Mouse (Mus musculus) heart, embryonic 11.5 days (tissue): ENCODE data around the gene Ctbp2. TPM values are rescaled to one million over a fixed set of nuclear protein-coding genes. Genes with fewer than 3 reads are reported as not detected.

ENCODE experiments used
- ATAC-seq: fragments of 200-750 bp; cut with Nextera tagmentation; replicated peaks from 2 replicates; pipeline ENCODE4 v1.8.0; 2017; ENCODE audit warnings: moderate library complexity; ENCODE audit not compliant: insufficient number of reproducible peaks, low FRiP score, low TSS enrichment
- H3K27ac ChIP-seq: fragments of 300-500 bp; sonication (generic); 2 replicates; pipeline ENCODE4 v1.5.1; 2014; ENCODE audit warnings: mild to moderate bottlenecking, low read depth, low read length
- H3K27me3 ChIP-seq: fragments of 300-500 bp; sonication (generic); 2 replicates; pipeline ENCODE4 v1.6.1; 2014; ENCODE audit warnings: mild to moderate bottlenecking, low read length, mixed read lengths; ENCODE audit not compliant: control insufficient read depth, insufficient read depth
- H3K36me3 ChIP-seq: fragments of 300-500 bp; sonication (generic); 2 replicates; pipeline ENCODE4 v1.6.1; 2014; ENCODE audit warnings: mild to moderate bottlenecking, low read length, moderate library complexity, mixed read lengths; ENCODE audit not compliant: control insufficient read depth, insufficient read depth
- H3K4me1 ChIP-seq: fragments of 300-500 bp; sonication (generic); 2 replicates; pipeline ENCODE4 v1.6.1; 2014; ENCODE audit warnings: low read length; ENCODE audit not compliant: control insufficient read depth, insufficient read depth
- H3K4me2 ChIP-seq: fragments of 300-500 bp; sonication (generic); 2 replicates; pipeline ENCODE4 v1.6.1; 2014; ENCODE audit warnings: mild to moderate bottlenecking, moderate library complexity
- H3K4me3 ChIP-seq: fragments of 300-500 bp; sonication (generic); 2 replicates; pipeline ENCODE4 v1.5.1; 2014; ENCODE audit warnings: low read depth, low read length
- H3K9ac ChIP-seq: fragments of 300-500 bp; sonication (generic); 2 replicates; pipeline ENCODE4 v1.6.1; 2014; ENCODE audit warnings: mild to moderate bottlenecking, low read depth, low read length, moderate library complexity
- H3K9me3 ChIP-seq: fragments of 300-500 bp; sonication (generic); replicated peaks from 2 replicates; pipeline ENCODE4 v1.6.1; 2016; ENCODE audit warnings: low read length; ENCODE audit not compliant: control insufficient read depth
- WGBS: fragments of 180-500 bp; shearing (Covaris S2); extraction: QIAGEN DNeasy Blood & Tissue Kit; methylation state at CpG from one replicate; pipeline ENCODE4 v1.1.7; 2014; ENCODE audit not compliant: insufficient replicate concordance; 5-methylcytosine and 5-hydroxymethylcytosine counted together
- polyA plus RNA-seq: library from polyadenylated mRNA; unstranded; fragments of >200 nt; fragmentation: Nextera tagmentation; extraction: Ambion mirVana; gene quantifications from 2 replicates; pipeline ENCODE4 v1.2.1, GENCODE M21; 2014

Ctbp2 gene
- polyA plus RNA-seq, 1 experiment from 2014 or later: 62.7 TPM

DNA sequence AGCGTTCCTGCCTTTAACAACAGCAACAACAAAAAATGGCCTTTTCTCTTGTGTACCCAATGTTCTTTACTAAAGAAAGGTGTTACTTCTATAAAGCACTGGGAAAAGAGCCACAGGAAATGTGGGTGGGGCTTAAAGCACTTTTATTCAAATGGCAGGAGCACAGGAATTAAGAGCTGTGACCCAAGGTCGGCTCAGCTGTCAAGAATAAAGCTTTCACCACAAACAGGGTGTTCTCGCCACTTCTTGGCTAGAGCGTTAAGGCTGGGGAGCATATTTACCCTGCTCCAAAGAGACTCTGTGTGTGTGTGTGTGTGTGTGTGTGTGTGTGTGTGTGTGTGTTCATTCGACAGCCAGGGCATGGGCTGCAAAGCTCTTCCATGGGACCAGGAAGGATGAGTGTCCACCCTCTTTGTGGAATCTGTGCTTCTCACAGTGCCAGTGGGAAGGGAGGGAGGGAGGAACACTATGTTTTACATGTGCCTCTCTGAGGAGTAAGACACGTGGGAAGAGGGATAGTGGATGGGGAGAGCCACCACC, 104.6 kb downstream of the Ctbp2 start:
- Histone ChIP-seq H3K27ac (no peak overlapping the region), H3K4me3 (no peak overlapping the region), H3K9ac (no peak overlapping the region), H3K27me3 (no peaks in the 10 kb centered on the region), H3K4me1 (peaks cover 47% of the 10 kb centered on the region), H3K36me3 (no peaks in the 10 kb centered on the region; the same call in 1 of the 2 replicates), H3K9me3 (no peaks in the 10 kb centered on the region), H3K4me2 (no peak overlapping the region)
- ATAC-seq: no peak
- 50% methylated on average over 6 of the region's 6 CpGs for WGBS

DNA sequence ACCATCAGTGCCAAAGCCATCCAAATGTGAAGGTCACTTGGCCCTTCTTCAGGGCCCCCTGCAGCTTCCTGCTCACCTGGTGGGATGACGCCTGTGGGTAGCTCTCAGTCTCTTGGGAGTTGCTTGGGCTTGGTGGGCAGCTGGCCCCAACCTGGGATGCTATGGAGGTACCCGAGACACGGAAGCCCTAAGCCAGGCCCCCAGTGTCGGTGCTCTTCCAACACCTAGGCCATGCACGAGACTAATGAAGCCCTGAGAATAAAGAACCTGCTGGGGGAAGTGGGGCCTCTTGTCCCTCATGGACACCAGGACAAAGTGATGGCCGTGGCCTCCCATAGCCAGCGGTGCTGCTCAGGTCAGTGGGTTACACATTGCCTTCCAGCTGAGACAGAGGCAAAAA, 105.2 kb downstream of the Ctbp2 start:
- peaks cover 48% of the 10 kb centered on the region for H3K4me1 ChIP-seq
- H3K27me3 ChIP-seq: no peaks in the 10 kb centered on the region
- WGBS: 74% methylated on average over 7 of the region's 7 CpGs
- H3K27ac ChIP-seq: no peak overlapping the region
- no peak for ATAC-seq
- no peaks in the 10 kb centered on the region for H3K9me3 ChIP-seq
- no peak overlapping the region for H3K9ac ChIP-seq
- H3K4me2 ChIP-seq: no peak overlapping the region
- peaks cover 2% of the 10 kb centered on the region; the same call in 1 of the 2 replicates for H3K36me3 ChIP-seq
- H3K4me3 ChIP-seq: no peak overlapping the region

DNA sequence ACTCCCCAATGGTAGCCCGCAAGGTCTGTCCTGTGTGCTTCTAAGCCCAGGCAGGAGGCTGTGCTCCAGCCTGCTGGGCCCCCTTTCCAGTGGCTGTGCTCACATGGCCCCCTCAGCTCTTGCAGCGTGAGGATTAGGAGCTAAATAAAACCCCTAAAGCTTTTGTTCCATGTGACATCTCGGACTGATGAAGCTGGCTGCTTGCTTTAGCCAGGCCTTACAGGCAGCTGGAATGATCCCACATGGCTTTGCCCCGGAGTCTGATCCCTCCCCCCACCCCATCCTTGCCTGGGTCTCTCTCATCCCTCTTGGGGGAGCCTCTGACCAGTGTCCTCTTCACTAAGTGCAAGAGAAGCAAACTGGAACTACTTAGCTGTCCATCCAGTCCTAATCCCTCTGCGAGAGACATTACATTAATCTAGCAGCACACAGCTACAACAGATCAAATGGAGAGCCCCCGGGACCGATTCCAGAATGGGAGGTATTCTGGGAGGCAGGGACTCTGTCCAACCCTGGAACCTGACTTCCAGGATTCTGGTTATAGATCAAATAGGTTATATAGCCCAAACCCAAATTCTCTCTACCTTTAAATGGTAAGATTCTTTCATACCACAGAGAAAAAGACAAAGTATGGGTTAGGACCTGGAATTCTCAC, 108.6 kb downstream of the Ctbp2 start:
- H3K4me3 ChIP-seq: no peak overlapping the region
- WGBS: 57% methylated on average over 7 of the region's 7 CpGs
- H3K27ac ChIP-seq: peak overlapping the region; percentile 18; the same call in 1 of the 2 replicates
- peaks cover 58% of the 10 kb centered on the region for H3K4me1 ChIP-seq
- 0 out of 2 replicates have a peak, but pooled peaks cover 2% of the 10 kb centered on the region for H3K36me3 ChIP-seq
- H3K9me3 ChIP-seq: no peaks in the 10 kb centered on the region
- no peak overlapping the region for H3K4me2 ChIP-seq
- no peak for ATAC-seq
- no peaks in the 10 kb centered on the region for H3K27me3 ChIP-seq
- peak overlapping the region; percentile 40; the same call in 1 of the 2 replicates for H3K9ac ChIP-seq

- Histone ChIP-seq H3K27me3 (no peaks in the 10 kb centered on the region), H3K36me3 (0 out of 2 replicates have a peak, but pooled peaks cover 4% of the 10 kb centered on the region), H3K9ac (0 out of 2 replicates have a peak overlapping the region, but pooled peaks have one; percentile 28), H3K4me2 (no peak overlapping the region), H3K27ac (no peak overlapping the region), H3K4me3 (no peak overlapping the region), H3K4me1 (peaks cover 49% of the 10 kb centered on the region), H3K9me3 (no peaks in the 10 kb centered on the region)
- 92% methylated on average over 14 of the region's 14 CpGs for WGBS
- no peak for ATAC-seq
Measured at GRCm38 (mm10) chr7:133014631-133015030, 109.5 kb downstream of the Ctbp2 start.

DNA sequence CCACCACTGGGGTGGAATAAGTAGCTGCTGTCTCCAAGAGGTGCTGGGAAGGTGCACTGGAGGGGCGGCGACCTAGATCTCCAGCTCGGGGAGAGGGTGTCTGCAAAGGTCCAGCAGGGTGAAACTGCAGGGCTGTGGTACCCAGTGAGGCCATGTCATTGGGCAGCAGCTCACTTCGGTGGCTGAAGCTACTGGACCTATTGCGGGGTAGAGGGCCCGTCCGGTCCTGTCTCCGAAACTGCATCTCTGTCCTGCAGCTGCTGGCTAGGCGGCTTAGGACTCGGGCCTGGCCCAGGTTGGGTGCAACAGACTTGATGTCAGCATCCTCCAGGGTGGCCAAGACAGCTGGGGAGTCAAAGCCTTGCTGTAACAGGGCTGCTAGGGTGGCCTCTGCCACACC, 110.2 kb downstream of the Ctbp2 start:
- Histone ChIP-seq H3K9ac (0 out of 2 replicates have a peak overlapping the region, but pooled peaks have one; percentile 6), H3K4me2 (no peak overlapping the region), H3K4me3 (no peak overlapping the region), H3K27me3 (no peaks in the 10 kb centered on the region), H3K4me1 (peaks cover 49% of the 10 kb centered on the region), H3K36me3 (0 out of 2 replicates have a peak, but pooled peaks cover 4% of the 10 kb centered on the region), H3K9me3 (no peaks in the 10 kb centered on the region), H3K27ac (no peak overlapping the region)
- 88% methylated on average over 10 of the region's 10 CpGs for WGBS
- ATAC-seq: no peak

DNA sequence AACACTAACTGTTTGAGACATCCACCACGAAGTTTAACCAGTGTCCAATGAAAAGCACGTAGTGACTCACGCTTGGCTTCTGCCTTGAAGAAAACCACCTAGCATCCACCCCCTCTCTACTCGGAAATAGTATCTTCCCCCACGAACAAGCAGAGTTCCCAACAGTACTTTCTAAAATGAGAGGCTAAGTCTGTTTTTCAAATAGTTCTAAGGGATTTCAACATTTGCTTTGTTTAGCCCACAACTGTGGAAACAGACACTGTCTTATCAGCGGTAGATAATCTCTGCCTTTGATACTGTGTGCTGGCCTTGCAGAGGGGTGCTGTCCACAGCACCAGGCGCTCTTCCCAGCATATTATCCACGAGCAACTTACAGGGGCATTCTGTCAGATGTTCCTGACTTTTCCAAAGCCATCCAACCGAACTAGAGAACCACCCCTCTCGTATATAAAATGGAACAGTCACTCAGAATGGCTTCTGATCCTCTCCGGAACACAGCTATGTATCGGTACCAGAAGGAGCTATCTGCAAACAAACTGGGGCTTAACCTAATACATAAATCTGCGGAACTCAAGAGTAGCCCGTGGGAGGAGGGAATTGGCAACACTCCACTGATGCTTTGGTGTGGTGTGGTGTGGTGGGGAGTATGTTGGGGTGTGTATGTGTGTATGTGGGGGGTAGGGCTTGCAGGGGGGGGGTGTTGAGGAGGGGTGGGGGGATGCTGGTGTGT, 111.4 kb downstream of the Ctbp2 start:
- 54% methylated on average over 14 of the region's 14 CpGs for WGBS
- Histone ChIP-seq H3K9me3 (no peaks in the 10 kb centered on the region), H3K36me3 (0 out of 2 replicates have a peak, but pooled peaks cover 4% of the 10 kb centered on the region), H3K9ac (no peak overlapping the region), H3K27ac (peak overlapping the region; percentile 6; the same call in 1 of the 2 replicates), H3K27me3 (no peaks in the 10 kb centered on the region), H3K4me2 (no peak overlapping the region), H3K4me3 (no peak overlapping the region), H3K4me1 (peaks cover 58% of the 10 kb centered on the region)
- no peak for ATAC-seq

- Histone ChIP-seq H3K4me2 (no peak overlapping the region), H3K4me3 (no peak overlapping the region), H3K36me3 (0 out of 2 replicates have a peak, but pooled peaks cover 4% of the 10 kb centered on the region), H3K9ac (no peak overlapping the region), H3K27ac (no peak overlapping the region), H3K27me3 (no peaks in the 10 kb centered on the region), H3K9me3 (no peaks in the 10 kb centered on the region), H3K4me1 (peaks cover 68% of the 10 kb centered on the region)
- 61% methylated on average over 4 of the region's 4 CpGs for WGBS
- no peak for ATAC-seq
Measured at GRCm38 (mm10) chr7:133011611-133012010, 112.5 kb downstream of the Ctbp2 start.

DNA sequence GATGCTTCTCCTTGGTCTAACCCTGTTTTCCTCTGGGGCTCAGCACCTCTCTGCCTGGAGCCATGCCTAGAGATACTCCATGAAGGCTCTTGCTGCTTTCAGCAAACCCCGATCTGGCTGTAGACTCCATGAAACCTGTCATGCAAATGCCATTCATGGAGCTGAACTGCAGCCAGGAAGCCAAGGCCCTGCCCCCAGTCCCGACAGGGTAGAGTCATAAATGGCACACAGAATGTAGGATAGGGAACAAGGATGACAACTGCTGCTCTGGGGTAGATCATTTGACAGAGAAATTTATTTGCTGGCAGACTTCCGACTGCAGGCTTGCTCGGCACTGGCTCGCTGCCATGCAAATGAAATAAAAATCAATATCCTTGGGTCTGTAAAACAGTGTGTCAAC, 113.0 kb downstream of the Ctbp2 start:
- H3K4me2 ChIP-seq: no peak overlapping the region
- H3K27me3 ChIP-seq: no peaks in the 10 kb centered on the region
- WGBS: 60% methylated on average over 5 of the region's 5 CpGs
- H3K4me3 ChIP-seq: no peak overlapping the region
- peaks cover 68% of the 10 kb centered on the region for H3K4me1 ChIP-seq
- 0 out of 2 replicates have a peak, but pooled peaks cover 4% of the 10 kb centered on the region for H3K36me3 ChIP-seq
- no peak for ATAC-seq
- no peaks in the 10 kb centered on the region for H3K9me3 ChIP-seq
- peak overlapping the region; percentile 54; the same call in 1 of the 2 replicates for H3K27ac ChIP-seq
- peak overlapping the region; percentile 12; the same call in 1 of the 2 replicates for H3K9ac ChIP-seq
